Mouse (Mus musculus) lung, embryonic 14.5 days (tissue): ENCODE measurements around the gene Cnp. TPM values are rescaled to one million over a fixed set of nuclear protein-coding genes. Genes with fewer than 3 reads are reported as not detected.

ENCODE experiments used
- ATAC-seq: fragments of 200-750 bp; cut with Nextera tagmentation; 2 replicates; pipeline ENCODE4 v1.8.0; 2017; ENCODE audit warnings: mild to moderate bottlenecking, moderate TSS enrichment, moderate library complexity; ENCODE audit not compliant: insufficient read depth
- DNase-seq: peaks from one replicate; pipeline ENCODE4 v3.0.0-alpha.2; 2015
- H3K27ac ChIP-seq: fragments of 300-500 bp; sonication (generic); 2 replicates; pipeline ENCODE4 v1.5.1; 2014; ENCODE audit warnings: low read depth, mild to moderate bottlenecking, moderate library complexity
- H3K27me3 ChIP-seq: fragments of 300-500 bp; sonication (generic); 2 replicates; pipeline ENCODE4 v1.6.1; 2014; ENCODE audit warnings: low read length, control low read depth; ENCODE audit not compliant: insufficient read depth
- H3K36me3 ChIP-seq: fragments of 300-500 bp; sonication (generic); 2 replicates; pipeline ENCODE4 v1.6.1; 2014; ENCODE audit warnings: control low read depth; ENCODE audit not compliant: insufficient read depth
- H3K4me1 ChIP-seq: fragments of 300-500 bp; sonication (generic); 2 replicates; pipeline ENCODE4 v1.6.1; 2014; ENCODE audit warnings: antibody characterized with exemption, control low read depth; ENCODE audit not compliant: insufficient read depth
- H3K4me2 ChIP-seq: fragments of 300-500 bp; sonication (generic); 2 replicates; pipeline ENCODE4 v1.6.1; 2014; ENCODE audit warnings: mild to moderate bottlenecking
- H3K4me3 ChIP-seq: fragments of 300-500 bp; sonication (generic); 2 replicates; pipeline ENCODE4 v1.5.1; 2014; ENCODE audit warnings: low read depth, low read length
- H3K9ac ChIP-seq: fragments of 300-500 bp; sonication (generic); 2 replicates; pipeline ENCODE4 v1.6.1; 2014
- H3K9me3 ChIP-seq: fragments of 300-500 bp; sonication (generic); 2 replicates; pipeline ENCODE4 v1.6.1; 2016; ENCODE audit warnings: low read depth, low read length, control low read depth
- CTCF ChIP-seq: IDR thresholded peaks from 2 replicates; pipeline ENCODE4 v1.5.1; 2016; ENCODE audit warnings: antibody characterized with exemption, low read depth
- WGBS: fragments of 180-500 bp; shearing (Covaris S2); extraction: QIAGEN DNeasy Blood & Tissue Kit; methylation state at CpG from one replicate; pipeline ENCODE4 v1.1.7; 2014; 5-methylcytosine and 5-hydroxymethylcytosine counted together
- polyA plus RNA-seq: library from polyadenylated mRNA; unstranded; fragments of >200 nt; fragmentation: Nextera tagmentation; extraction: Ambion mirVana; gene quantifications from 2 replicates; pipeline ENCODE4 v1.2.1, GENCODE M21; 2014

Cnp gene
- polyA plus RNA-seq, 1 experiment from 2014 or later: 24.4 TPM

DNA sequence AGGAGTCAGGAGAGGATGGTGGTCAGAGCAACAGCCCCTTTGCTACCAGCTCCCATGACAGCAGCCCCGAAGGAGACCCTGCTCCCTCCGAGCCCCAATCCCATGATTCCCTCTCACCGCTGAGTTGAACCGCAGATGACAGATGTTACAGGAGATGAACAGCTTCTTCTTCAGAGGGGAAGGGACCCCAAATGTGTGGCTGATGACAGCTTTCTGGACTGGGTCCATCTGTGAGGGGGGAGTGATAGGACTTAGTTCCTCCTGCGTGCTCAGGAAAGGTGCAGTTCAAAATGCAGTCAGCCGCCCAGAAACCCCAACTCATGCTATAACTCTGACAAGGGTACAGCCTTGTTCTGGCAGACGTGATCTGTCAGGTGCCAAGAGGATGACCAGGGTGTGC is 59.8 kb downstream of the Cnp start:
- H3K27ac ChIP-seq: no peak overlapping the region
- no peaks in the 10 kb centered on the region for H3K36me3 ChIP-seq
- no peak overlapping the region for H3K4me2 ChIP-seq
- DNase-seq: no peak
- peaks cover 5% of the 10 kb centered on the region; the same call in 1 of the 2 replicates for H3K27me3 ChIP-seq
- no peaks in the 10 kb centered on the region for H3K9me3 ChIP-seq
- no peak for TF ChIP-seq CTCF
- H3K4me1 ChIP-seq: no peaks in the 10 kb centered on the region
- ATAC-seq: no peak
- 48% methylated on average over 7 of the region's 7 CpGs for WGBS
- H3K9ac ChIP-seq: no peak overlapping the region
- H3K4me3 ChIP-seq: no peak overlapping the region

DNA sequence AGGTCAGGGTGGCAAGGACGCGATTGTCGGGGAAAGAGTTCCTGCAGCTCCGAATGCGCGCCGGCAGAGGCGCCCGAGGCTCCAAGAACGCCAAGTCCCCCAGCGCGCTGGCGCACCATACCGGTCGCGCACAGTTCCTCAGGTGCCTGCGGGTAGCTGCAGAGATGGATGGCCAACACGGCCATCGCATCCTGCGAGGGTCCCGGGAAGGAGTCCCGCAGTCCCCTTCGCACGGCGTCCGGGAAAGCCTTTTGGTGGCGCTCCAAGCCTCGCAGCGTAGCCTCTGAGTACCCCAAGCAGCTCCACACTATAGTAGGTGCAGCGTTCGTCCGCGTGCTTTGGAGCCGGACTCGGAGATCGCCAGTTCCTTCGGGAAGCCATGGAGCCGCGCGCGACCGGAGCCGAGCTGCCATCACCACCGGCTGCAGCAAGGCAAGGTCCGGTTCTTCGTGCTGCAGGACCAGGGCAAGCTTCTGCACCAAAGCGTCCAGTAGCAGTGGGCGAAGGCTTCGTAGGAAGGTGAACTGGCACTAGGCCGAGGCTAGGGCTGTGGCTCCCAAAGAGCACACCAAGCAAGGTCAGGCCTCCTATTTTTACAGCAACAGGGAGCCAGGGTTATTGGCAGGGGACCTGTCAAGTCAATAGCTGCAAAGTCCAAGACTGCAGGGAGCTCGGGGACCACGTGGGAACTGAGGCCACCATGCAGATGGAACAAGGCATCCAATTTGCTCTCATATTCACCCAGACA is 65.6 kb downstream of the Cnp start:
- no peak overlapping the region for H3K27ac ChIP-seq
- peak overlapping the region; percentile 34 for H3K4me3 ChIP-seq
- H3K27me3 ChIP-seq: peaks cover 22% of the 10 kb centered on the region
- TF ChIP-seq CTCF: peak; percentile 68
- no peaks in the 10 kb centered on the region for H3K4me1 ChIP-seq
- DNase-seq: peak; percentile 73
- H3K36me3 ChIP-seq: no peaks in the 10 kb centered on the region
- 0 out of 2 replicates have a peak overlapping the region, but pooled peaks have one; percentile 6 for H3K9ac ChIP-seq
- ATAC-seq: peak; percentile 21; the same call in 1 of the 2 replicates
- H3K9me3 ChIP-seq: no peaks in the 10 kb centered on the region
- peak overlapping the region; percentile 71 for H3K4me2 ChIP-seq
- WGBS: 9% methylated on average over 52 of the region's 52 CpGs

Other genes with a start within 250 kb of the Cnp start
- gene Gast, start 240.5 kb upstream of the Cnp start, polyA plus RNA-seq: not detected in 2 replicates
- gene Hap1, start 218.8 kb upstream of the Cnp start, polyA plus RNA-seq: 8.7 and 9.6 TPM in 2 replicates
- 88.3 and 93.1 TPM in 2 replicates for gene Jup, start 177.1 kb upstream of the Cnp start, polyA plus RNA-seq
- gene P3h4, start 160.1 kb upstream of the Cnp start, polyA plus RNA-seq: 64.5 and 67.3 TPM in 2 replicates
- gene Fkbp10, start 159.2 kb upstream of the Cnp start, polyA plus RNA-seq: 135 and 146 TPM in 2 replicates
- gene Nt5c3b, start 133.1 kb upstream of the Cnp start, polyA plus RNA-seq: 127 and 136 TPM in 2 replicates
- gene Klhl10, start 133.0 kb upstream of the Cnp start, polyA plus RNA-seq: 0.24 and 0.58 TPM in 2 replicates
- 10.9 and 12.3 TPM in 2 replicates for gene Klhl11, start 102.2 kb upstream of the Cnp start, polyA plus RNA-seq
- gene Acly, start 46.9 kb upstream of the Cnp start, polyA plus RNA-seq: 140 and 146 TPM in 2 replicates
- gene Ttc25, start 29.3 kb upstream of the Cnp start, polyA plus RNA-seq: 0.74 and 0.87 TPM in 2 replicates
- 60.3 and 65.4 TPM in 2 replicates for gene Nkiras2, start 44.3 kb downstream of the Cnp start, polyA plus RNA-seq
- 71.6 and 79.4 TPM in 2 replicates for gene Dnajc7, start 45.3 kb downstream of the Cnp start, polyA plus RNA-seq
- gene Zfp385c, start 117.6 kb downstream of the Cnp start, polyA plus RNA-seq: not detected in 2 replicates
- gene Dhx58, start 129.4 kb downstream of the Cnp start, polyA plus RNA-seq: 3.1 and 3.3 TPM in 2 replicates
- gene Kat2a, start 137.6 kb downstream of the Cnp start, polyA plus RNA-seq: 68.9 and 73.6 TPM in 2 replicates
- 0.46 and 0.97 TPM in 2 replicates for gene Hspb9, start 138.9 kb downstream of the Cnp start, polyA plus RNA-seq
- 49.9 and 51.3 TPM in 2 replicates for gene Rab5c, start 163.3 kb downstream of the Cnp start, polyA plus RNA-seq
- not detected in 2 replicates for gene Kcnh4, start 185.0 kb downstream of the Cnp start, polyA plus RNA-seq
- gene Hcrt, start 188.0 kb downstream of the Cnp start, polyA plus RNA-seq: not detected in 2 replicates
- gene Ghdc, start 196.1 kb downstream of the Cnp start, polyA plus RNA-seq: 2.3 and 2.9 TPM in 2 replicates